Mouse (Mus musculus): Measurements from ENCODE around the gene Rrh.
"Not testable (repeated sequence)": the region's sequence is repeated elsewhere in the genome, so short reads cannot be mapped to it uniquely, and the experiment has no call there.

GRCm38 (mm10) chr3:129757599-129757998, 64.8 kb downstream of the Rrh start:
- TF ChIP-seq HCFC1 (IDR thresholded peaks at IDR 0.05; ENCODE audit: low read depth, low read length); NRF1 (IDR thresholded peaks at IDR 0.05; ENCODE audit: low read depth, low read length); IRF4 (IDR thresholded peaks at IDR 0.05; ENCODE audit: low read depth, low read length); CTCF (conservative IDR thresholded peaks at IDR 0.05 in 1 of 2, IDR thresholded peaks at IDR 0.05 in 1 of 2; ENCODE audit: low read depth in 2 of 2, low read length in 2 of 2); POLR2A (IDR thresholded peaks at IDR 0.05; ENCODE audit: low read depth, low read length); MEF2A (IDR thresholded peaks at IDR 0.05; ENCODE audit: borderline replicate concordance, low read depth, low read length); GABPA (IDR thresholded peaks at IDR 0.05; ENCODE audit: insufficient replicate concordance, low read depth, low read length); MYC (IDR thresholded peaks at IDR 0.05; ENCODE audit: low read depth, low read length); PAX5 (IDR thresholded peaks at IDR 0.05; ENCODE audit: low read length); USF1 (IDR thresholded peaks at IDR 0.05; ENCODE audit: low read depth, low read length): not testable (repeated sequence)
